Mouse (Mus musculus) lung, postnatal 10 days (tissue): ENCODE results near the gene Usf3.

Source experiments
- DNase-seq: peaks from one replicate; pipeline ENCODE4 v3.0.0; 2021

The Usf3 gene

GRCm38 (mm10) chr16:44173966-44174530 is 1.0 kb downstream of the Usf3 start:
- DNase-seq: no peak

GRCm38 (mm10) chr16:44175001-44175400 is 2.0 kb downstream of the Usf3 start:
- no peak for DNase-seq

GRCm38 (mm10) chr16:44176511-44176910 is 3.5 kb downstream of the Usf3 start:
- DNase-seq: no peak

- DNase-seq: peak; percentile 55
Observed at GRCm38 (mm10) chr16:44178555-44178954, 5.5 kb downstream of the Usf3 start.

- DNase-seq: no peak
Observed at GRCm38 (mm10) chr16:44182597-44182996, 9.6 kb downstream of the Usf3 start.

- DNase-seq: no peak
Observed at GRCm38 (mm10) chr16:44184769-44185168, 11.7 kb downstream of the Usf3 start.

- no peak for DNase-seq
Observed at GRCm38 (mm10) chr16:44187172-44187571, 14.1 kb downstream of the Usf3 start.

- peak; percentile 18 for DNase-seq
Observed at GRCm38 (mm10) chr16:44188766-44189165, 15.7 kb downstream of the Usf3 start.

- no peak for DNase-seq
Observed at GRCm38 (mm10) chr16:44190032-44190431, 17.0 kb downstream of the Usf3 start.

- DNase-seq: no peak
Observed at GRCm38 (mm10) chr16:44190968-44191367, 17.9 kb downstream of the Usf3 start.

GRCm38 (mm10) chr16:44199066-44199703 is 26.1 kb downstream of the Usf3 start:
- DNase-seq: no peak

- no peak for DNase-seq
Observed at GRCm38 (mm10) chr16:44200146-44200545, 27.1 kb downstream of the Usf3 start.

- no peak for DNase-seq
Observed at GRCm38 (mm10) chr16:44204331-44204730, 31.3 kb downstream of the Usf3 start.

GRCm38 (mm10) chr16:44205973-44206372 is 32.9 kb downstream of the Usf3 start:
- DNase-seq: no peak

GRCm38 (mm10) chr16:44210156-44211053 is 37.4 kb downstream of the Usf3 start:
- DNase-seq: no peak

- no peak for DNase-seq
Observed at GRCm38 (mm10) chr16:44211054-44211414, 38.0 kb downstream of the Usf3 start.

GRCm38 (mm10) chr16:44212703-44213102 is 39.7 kb downstream of the Usf3 start:
- no peak for DNase-seq

GRCm38 (mm10) chr16:44215513-44215912 is 42.5 kb downstream of the Usf3 start:
- DNase-seq: no peak

GRCm38 (mm10) chr16:44216417-44216816 is 43.4 kb downstream of the Usf3 start:
- no peak for DNase-seq

- no peak for DNase-seq
Observed at GRCm38 (mm10) chr16:44221463-44221862, 48.4 kb downstream of the Usf3 start.

GRCm38 (mm10) chr16:44226706-44227291 is 53.8 kb downstream of the Usf3 start:
- DNase-seq: no peak

- no peak for DNase-seq
Observed at GRCm38 (mm10) chr16:44233019-44233418, 60.0 kb downstream of the Usf3 start.

- DNase-seq: no peak
Observed at GRCm38 (mm10) chr16:44237836-44238235, 64.8 kb downstream of the Usf3 start.

- peak; percentile 9 for DNase-seq
Observed at GRCm38 (mm10) chr16:44238835-44239263, 65.8 kb downstream of the Usf3 start.
